Mouse (Mus musculus): Measurements from ENCODE around the gene Tmem208. TPM values are rescaled to one million over a fixed set of nuclear protein-coding genes. Genes with fewer than 3 reads are reported as not detected.
"Not testable (repeated sequence)": the region's sequence is repeated elsewhere in the genome, so short reads cannot be mapped to it uniquely, and the experiment has no call there.

Tmem208 gene
- polyA plus RNA-seq, 1 experiment from 2014 or later = 128 TPM

DNA sequence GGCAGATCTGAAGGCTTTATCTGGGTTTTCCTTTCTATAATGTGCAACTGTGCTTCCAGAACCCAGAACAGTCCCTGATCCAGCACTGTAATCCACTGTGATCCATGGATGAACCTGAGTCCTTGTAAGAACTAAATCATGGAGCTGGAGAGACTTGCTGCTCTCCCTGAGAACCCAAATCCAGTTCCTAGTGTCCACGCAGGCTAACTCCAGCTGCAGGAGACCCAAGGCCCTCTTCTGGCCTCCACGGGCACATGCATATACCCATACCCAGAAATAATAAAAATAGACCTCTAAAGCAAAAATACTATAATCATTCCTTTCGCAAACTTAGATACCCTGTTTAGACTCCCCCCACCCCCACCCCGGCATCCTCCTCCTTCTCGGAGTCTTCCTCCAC is 37.9 kb upstream of the Tmem208 start:
- Histone ChIP-seq H3K27me3 (ENCODE audit: control insufficient read depth, insufficient read depth, low read length) (0 out of 2 replicates have a peak, but pooled peaks cover 4% of the 10 kb centered on the region), H3K4me1 (ENCODE audit: control insufficient read depth, insufficient read depth, low read length) (peaks cover 14% of the 10 kb centered on the region; the same call in 1 of the 2 replicates), H3K9me3 (ENCODE audit: control insufficient read depth, low read depth, low read length) (no peaks in the 10 kb centered on the region), H3K9ac (replicated peaks; ENCODE audit: low read depth, low read length) (no peak overlapping the region), H3K4me3 (ENCODE audit: low read depth, low read length) (peak overlapping the region; percentile 41; the same call in 1 of the 2 replicates), H3K27ac (ENCODE audit: low read length) (no peak overlapping the region), H3K4me2 (replicated peaks; ENCODE audit: low read depth, low read length) (peak overlapping the region; percentile 87), H3K36me3 (ENCODE audit: control insufficient read depth, insufficient read depth, low read length) (peaks cover 4% of the 10 kb centered on the region; the same call in 1 of the 2 replicates)
- WGBS = 77% methylated on average over 5 of the region's 5 CpGs
- no peak for ATAC-seq (ENCODE audit: insufficient number of reproducible peaks, insufficient read depth, low FRiP score, low read depth)

DNA sequence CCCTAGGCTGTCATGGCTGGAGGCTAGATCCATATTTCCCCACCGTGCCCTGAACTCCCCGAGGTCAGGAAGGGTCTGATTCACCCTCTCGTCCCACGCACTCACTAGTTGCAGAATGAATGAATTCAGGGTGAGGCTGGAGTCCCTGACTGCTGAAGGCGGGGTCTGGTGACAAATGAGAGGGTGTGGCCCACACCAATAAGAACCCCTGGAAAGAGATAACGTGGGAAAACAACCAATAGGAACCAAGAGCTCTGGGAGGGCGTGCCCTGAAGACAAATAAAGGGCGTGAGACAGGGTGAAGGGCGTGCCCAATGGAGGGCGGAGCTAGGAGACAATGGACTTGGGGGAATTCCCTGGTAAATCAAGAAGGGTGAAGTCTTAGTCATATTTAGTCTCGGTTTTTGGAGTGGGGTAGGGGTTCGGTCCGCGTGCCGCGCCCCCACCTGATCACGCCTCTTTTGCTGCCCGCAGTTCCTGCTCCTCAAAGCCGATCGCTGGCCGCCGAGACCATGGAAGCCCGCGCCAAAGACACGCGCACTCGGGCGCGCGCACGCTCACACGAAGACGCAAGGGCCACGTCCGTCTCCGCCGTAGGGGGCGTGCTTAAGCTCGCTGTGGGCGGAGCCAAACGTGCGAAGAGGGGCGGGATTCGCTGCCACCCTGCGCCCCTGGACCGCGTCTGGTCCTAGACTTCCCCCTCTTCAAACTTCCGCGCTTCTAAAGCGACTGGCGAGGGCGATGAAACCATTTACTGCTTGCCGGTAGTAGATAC is 37.0 kb upstream of the Tmem208 start:
- Histone ChIP-seq H3K9me3 (ENCODE audit: control insufficient read depth, low read depth, low read length) (no peaks in the 10 kb centered on the region), H3K9ac (replicated peaks; ENCODE audit: low read depth, low read length) (peak overlapping the region; percentile 28; the same call in 1 of the 2 replicates), H3K4me2 (replicated peaks; ENCODE audit: low read depth, low read length) (peak overlapping the region; percentile 87), H3K4me3 (ENCODE audit: low read depth, low read length) (peak overlapping the region; percentile 41), H3K4me1 (ENCODE audit: control insufficient read depth, insufficient read depth, low read length) (peaks cover 14% of the 10 kb centered on the region; the same call in 1 of the 2 replicates), H3K36me3 (ENCODE audit: control insufficient read depth, insufficient read depth, low read length) (peaks cover 4% of the 10 kb centered on the region; the same call in 1 of the 2 replicates), H3K27me3 (ENCODE audit: control insufficient read depth, insufficient read depth, low read length) (0 out of 2 replicates have a peak, but pooled peaks cover 4% of the 10 kb centered on the region), H3K27ac (ENCODE audit: low read length) (peak overlapping the region; percentile 73)
- WGBS = under 1% methylated on average over 53 of the region's 53 CpGs
- peak; percentile 93 for ATAC-seq (ENCODE audit: insufficient number of reproducible peaks, insufficient read depth, low FRiP score, low read depth)

DNA sequence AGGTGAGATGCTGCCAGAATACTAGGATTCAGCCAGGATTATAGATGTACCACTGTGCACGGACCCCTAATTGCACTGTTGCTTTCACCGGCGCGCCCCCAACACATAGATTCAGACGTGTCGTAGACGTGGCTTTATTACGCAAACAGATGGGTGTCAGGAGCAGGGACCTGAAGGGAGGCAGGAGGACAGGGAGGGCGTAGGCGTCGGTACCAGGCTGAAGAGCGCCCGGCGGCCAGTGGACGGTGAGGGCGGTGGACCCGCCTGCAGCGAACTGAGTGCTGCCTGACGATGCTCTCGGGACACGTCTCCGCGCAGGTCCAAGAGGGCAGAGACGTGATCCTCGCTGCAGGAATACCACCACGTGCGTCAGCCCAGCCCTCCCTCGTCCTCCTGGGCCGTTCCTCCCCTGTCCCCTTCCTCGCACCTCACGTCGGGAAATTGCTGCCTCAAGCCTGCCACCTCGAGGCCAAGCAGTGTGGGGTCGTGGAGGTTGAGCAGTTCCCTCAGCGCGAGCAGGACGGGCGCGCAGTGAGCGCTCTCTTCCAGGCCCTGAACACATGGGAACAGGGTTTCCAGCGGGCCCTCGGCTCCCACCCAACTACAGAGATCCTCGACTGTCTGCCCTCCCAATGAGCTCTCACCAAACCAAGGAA is 36.2 kb upstream of the Tmem208 start, which contains the start of gene 4931428F04Rik:
TSS of gene 4931428F04Rik (minus strand) at position 60 of the 656 bp plus-strand sequence.
- under 1% methylated on average over 41 of the region's 43 CpGs for WGBS
- H3K9me3 ChIP-seq (ENCODE audit: control insufficient read depth, low read depth, low read length) = no peaks in the 10 kb centered on the region
- peaks cover 14% of the 10 kb centered on the region; the same call in 1 of the 2 replicates for H3K4me1 ChIP-seq (ENCODE audit: control insufficient read depth, insufficient read depth, low read length)
- H3K36me3 ChIP-seq (ENCODE audit: control insufficient read depth, insufficient read depth, low read length) = peaks cover 3% of the 10 kb centered on the region; the same call in 1 of the 2 replicates
- ATAC-seq (ENCODE audit: insufficient number of reproducible peaks, insufficient read depth, low FRiP score, low read depth) = no peak
- 0 out of 2 replicates have a peak, but pooled peaks cover 4% of the 10 kb centered on the region for H3K27me3 ChIP-seq (ENCODE audit: control insufficient read depth, insufficient read depth, low read length)
- peak within 1 kb of the TSS; percentile 28; the same call in 1 of the 2 replicates for H3K9ac ChIP-seq (replicated peaks; ENCODE audit: low read depth, low read length)
- H3K27ac ChIP-seq (ENCODE audit: low read length) = peak within 1 kb of the TSS; percentile 73
- H3K4me3 ChIP-seq (ENCODE audit: low read depth, low read length) = peak within 1 kb of the TSS; percentile 41
- peak within 1 kb of the TSS; percentile 87 for H3K4me2 ChIP-seq (replicated peaks; ENCODE audit: low read depth, low read length)

DNA sequence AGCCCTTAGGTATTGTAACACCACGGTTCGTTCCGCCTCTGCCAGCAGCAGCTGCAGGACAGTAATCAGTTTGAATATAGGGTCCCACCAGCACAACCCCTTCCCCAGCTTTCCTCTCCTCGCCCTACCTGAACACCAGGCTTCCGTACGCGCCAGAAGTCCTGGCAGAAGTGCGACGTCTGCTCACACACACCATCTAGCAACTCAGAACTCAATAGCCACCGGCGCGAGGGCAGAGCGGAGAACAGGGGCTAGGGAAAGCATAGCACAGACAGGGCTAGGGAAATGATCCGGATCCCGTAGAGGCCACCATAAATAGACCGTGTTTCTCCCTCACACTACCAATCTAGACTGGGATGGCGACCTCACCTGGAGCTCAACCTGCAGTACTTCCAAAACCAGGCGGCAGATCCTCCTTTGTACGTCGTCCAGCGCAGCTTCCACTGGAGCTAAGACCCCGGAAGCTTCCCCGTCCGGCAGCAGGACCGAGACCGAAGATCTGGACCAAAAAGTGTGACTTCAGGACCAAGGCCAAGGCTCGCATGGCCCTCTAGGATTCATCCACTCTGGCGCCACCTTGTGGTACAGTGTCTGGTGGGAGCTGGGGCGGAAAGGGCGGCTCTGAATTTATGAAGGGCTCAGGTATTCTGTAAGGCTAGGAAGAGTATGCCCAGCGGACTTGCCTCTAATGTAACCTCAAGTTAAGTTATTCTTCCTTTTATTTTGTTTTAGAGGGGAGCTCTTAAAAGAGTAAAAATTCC is 35.4 kb upstream of the Tmem208 start:
- H3K27ac ChIP-seq (ENCODE audit: low read length) = no peak overlapping the region
- H3K4me2 ChIP-seq (replicated peaks; ENCODE audit: low read depth, low read length) = peak overlapping the region; percentile 87; the same call in 1 of the 2 replicates
- no peak overlapping the region for H3K9ac ChIP-seq (replicated peaks; ENCODE audit: low read depth, low read length)
- no peak for ATAC-seq (ENCODE audit: insufficient number of reproducible peaks, insufficient read depth, low FRiP score, low read depth)
- peak overlapping the region; percentile 41; the same call in 1 of the 2 replicates for H3K4me3 ChIP-seq (ENCODE audit: low read depth, low read length)
- H3K27me3 ChIP-seq (ENCODE audit: control insufficient read depth, insufficient read depth, low read length) = 0 out of 2 replicates have a peak, but pooled peaks cover 4% of the 10 kb centered on the region
- no peaks in the 10 kb centered on the region for H3K36me3 ChIP-seq (ENCODE audit: control insufficient read depth, insufficient read depth, low read length)
- 8% methylated on average over 31 of the region's 31 CpGs for WGBS
- H3K4me1 ChIP-seq (ENCODE audit: control insufficient read depth, insufficient read depth, low read length) = peaks cover 14% of the 10 kb centered on the region; the same call in 1 of the 2 replicates
- H3K9me3 ChIP-seq (ENCODE audit: control insufficient read depth, low read depth, low read length) = no peaks in the 10 kb centered on the region

DNA sequence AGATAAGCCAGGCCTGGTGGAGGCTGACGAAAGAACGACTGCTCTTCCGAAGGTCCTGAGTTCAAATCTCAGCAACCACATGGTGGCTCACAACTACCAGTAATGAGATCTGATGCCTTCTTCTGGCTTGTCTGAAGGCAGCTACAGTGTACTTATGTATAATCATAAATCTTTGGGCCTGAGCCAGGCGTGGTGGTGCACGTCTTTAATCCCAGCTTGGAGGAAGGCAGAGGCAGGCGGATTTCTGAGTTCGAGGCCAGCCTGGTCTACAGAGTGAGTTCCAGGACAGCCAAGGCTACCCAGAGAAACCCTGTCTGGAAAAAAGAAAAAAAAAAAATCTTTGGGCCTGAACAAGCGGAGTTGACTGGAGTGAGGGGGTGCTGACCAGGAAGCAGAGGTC is 34.8 kb upstream of the Tmem208 start:
- H3K9me3 ChIP-seq (ENCODE audit: control insufficient read depth, low read depth, low read length); H3K4me3 ChIP-seq (ENCODE audit: low read depth, low read length); H3K9ac ChIP-seq (replicated peaks; ENCODE audit: low read depth, low read length); H3K27ac ChIP-seq (ENCODE audit: low read length); H3K4me2 ChIP-seq (replicated peaks; ENCODE audit: low read depth, low read length); H3K36me3 ChIP-seq (ENCODE audit: control insufficient read depth, insufficient read depth, low read length); ATAC-seq (ENCODE audit: insufficient number of reproducible peaks, insufficient read depth, low FRiP score, low read depth); H3K27me3 ChIP-seq (ENCODE audit: control insufficient read depth, insufficient read depth, low read length): not testable (repeated sequence)
- 84% methylated on average over 8 of the region's 8 CpGs for WGBS
- peaks cover 14% of the 10 kb centered on the region; the same call in 1 of the 2 replicates for H3K4me1 ChIP-seq (ENCODE audit: control insufficient read depth, insufficient read depth, low read length)

DNA sequence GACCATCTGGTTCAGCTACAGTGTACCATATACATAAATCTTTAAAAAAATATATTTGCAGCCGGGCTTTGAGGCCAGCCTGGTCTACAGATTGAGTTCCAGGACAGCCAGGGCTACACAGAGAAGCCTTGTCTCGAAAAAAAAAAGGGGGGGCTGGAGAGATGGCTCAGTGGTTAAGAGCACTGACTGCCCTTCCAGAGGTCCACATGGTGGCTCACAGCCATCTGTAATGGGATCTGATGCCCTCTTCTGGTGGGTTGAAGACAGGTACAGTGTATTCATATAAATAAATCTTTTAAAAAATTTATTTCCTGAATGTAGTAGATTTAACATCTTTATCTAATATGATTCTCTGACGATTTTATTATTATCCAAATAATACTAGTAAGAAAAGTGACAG is 34.4 kb upstream of the Tmem208 start:
- H3K9ac ChIP-seq (replicated peaks; ENCODE audit: low read depth, low read length); H3K36me3 ChIP-seq (ENCODE audit: control insufficient read depth, insufficient read depth, low read length); H3K4me2 ChIP-seq (replicated peaks; ENCODE audit: low read depth, low read length); H3K9me3 ChIP-seq (ENCODE audit: control insufficient read depth, low read depth, low read length); H3K27me3 ChIP-seq (ENCODE audit: control insufficient read depth, insufficient read depth, low read length); H3K4me3 ChIP-seq (ENCODE audit: low read depth, low read length); H3K27ac ChIP-seq (ENCODE audit: low read length); ATAC-seq (ENCODE audit: insufficient number of reproducible peaks, insufficient read depth, low FRiP score, low read depth): not testable (repeated sequence)
- peaks cover 17% of the 10 kb centered on the region; the same call in 1 of the 2 replicates for H3K4me1 ChIP-seq (ENCODE audit: control insufficient read depth, insufficient read depth, low read length)
- WGBS = 59% methylated on average over 3 of the region's 3 CpGs

DNA sequence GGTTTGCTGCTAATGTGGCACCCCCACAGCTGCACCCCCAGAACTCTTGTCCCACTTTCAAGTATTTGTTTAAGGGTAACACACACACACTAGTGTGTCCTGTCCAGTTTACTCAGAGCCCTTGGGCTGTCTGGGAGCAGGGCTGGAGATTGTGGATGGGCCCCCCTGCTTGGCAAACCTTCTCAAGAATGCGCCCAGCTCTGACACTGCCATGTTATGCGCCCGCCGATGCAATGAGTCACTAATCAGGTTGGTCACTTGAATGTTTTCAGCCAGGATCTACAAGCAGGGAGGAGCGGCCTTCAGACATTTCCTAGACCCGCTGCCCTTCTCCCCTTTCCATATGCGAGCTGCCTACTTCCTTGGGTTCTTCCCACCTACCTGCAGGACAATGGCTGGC is 33.7 kb upstream of the Tmem208 start:
- Histone ChIP-seq H3K4me3 (ENCODE audit: low read depth, low read length) (no peak overlapping the region), H3K9me3 (ENCODE audit: control insufficient read depth, low read depth, low read length) (no peaks in the 10 kb centered on the region), H3K4me2 (replicated peaks; ENCODE audit: low read depth, low read length) (no peak overlapping the region), H3K27ac (ENCODE audit: low read length) (no peak overlapping the region), H3K36me3 (ENCODE audit: control insufficient read depth, insufficient read depth, low read length) (no peaks in the 10 kb centered on the region), H3K9ac (replicated peaks; ENCODE audit: low read depth, low read length) (no peak overlapping the region), H3K27me3 (ENCODE audit: control insufficient read depth, insufficient read depth, low read length) (0 out of 2 replicates have a peak, but pooled peaks cover 4% of the 10 kb centered on the region), H3K4me1 (ENCODE audit: control insufficient read depth, insufficient read depth, low read length) (peaks cover 20% of the 10 kb centered on the region; the same call in 1 of the 2 replicates)
- no peak for ATAC-seq (ENCODE audit: insufficient number of reproducible peaks, insufficient read depth, low FRiP score, low read depth)
- 79% methylated on average over 7 of the region's 7 CpGs for WGBS

DNA sequence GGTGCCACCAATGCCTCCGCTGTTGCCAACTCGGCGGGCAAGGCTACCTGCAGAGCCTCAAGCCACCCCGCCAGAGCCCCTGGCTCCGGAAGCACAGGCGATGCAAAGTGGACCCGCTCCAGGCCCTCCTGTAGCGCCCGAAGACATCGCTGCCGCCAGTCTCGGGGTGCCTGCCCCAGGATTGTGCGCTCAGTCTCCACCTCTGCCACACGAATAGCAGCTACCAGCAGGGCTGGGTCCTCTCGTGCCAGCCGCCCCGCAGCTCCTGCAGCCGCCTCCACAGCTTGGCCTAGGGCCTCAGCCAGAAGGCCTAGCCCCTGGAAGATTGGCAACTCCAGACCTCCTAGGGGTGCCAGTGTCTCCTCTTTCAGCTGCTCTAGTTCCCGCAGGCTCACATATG is 32.7 kb upstream of the Tmem208 start:
- Histone ChIP-seq H3K9ac (replicated peaks; ENCODE audit: low read depth, low read length) (no peak overlapping the region), H3K27me3 (ENCODE audit: control insufficient read depth, insufficient read depth, low read length) (0 out of 2 replicates have a peak, but pooled peaks cover 4% of the 10 kb centered on the region), H3K4me2 (replicated peaks; ENCODE audit: low read depth, low read length) (no peak overlapping the region), H3K36me3 (ENCODE audit: control insufficient read depth, insufficient read depth, low read length) (no peaks in the 10 kb centered on the region), H3K9me3 (ENCODE audit: control insufficient read depth, low read depth, low read length) (no peaks in the 10 kb centered on the region), H3K4me3 (ENCODE audit: low read depth, low read length) (no peak overlapping the region), H3K4me1 (ENCODE audit: control insufficient read depth, insufficient read depth, low read length) (peaks cover 22% of the 10 kb centered on the region), H3K27ac (ENCODE audit: low read length) (no peak overlapping the region)
- WGBS = 63% methylated on average over 19 of the region's 19 CpGs
- ATAC-seq (ENCODE audit: insufficient number of reproducible peaks, insufficient read depth, low FRiP score, low read depth) = no peak
